Mouse (Mus musculus) common myeloid progenitor, adult 5-6 weeks (primary cell): Measurements from ENCODE around the gene Smim15. TPM values are rescaled to one million over a fixed set of nuclear protein-coding genes. Genes with fewer than 3 reads are reported as not detected.
A peak's percentile ranks its signal among the peaks of the same experiment; 100 is the strongest.

Experiments used
- ATAC-seq: replicated peaks from 2 replicates; pipeline ENCODE4 v1.8.0; 2016; ENCODE audit warnings: low read depth, mild to moderate bottlenecking, moderate TSS enrichment, inconsistent platforms; ENCODE audit not compliant: poor library complexity, severe bottlenecking
- total RNA-seq: library from RNA; stranded (forward); fragments of 200-1000, 187-1606 nt; gene quantifications from 2 replicates; pipeline ENCODE4 v1.2.3, GENCODE M21; 2017

Smim15 gene
- total RNA-seq, 1 experiment from 2014 or later, result 99.4 TPM

DNA sequence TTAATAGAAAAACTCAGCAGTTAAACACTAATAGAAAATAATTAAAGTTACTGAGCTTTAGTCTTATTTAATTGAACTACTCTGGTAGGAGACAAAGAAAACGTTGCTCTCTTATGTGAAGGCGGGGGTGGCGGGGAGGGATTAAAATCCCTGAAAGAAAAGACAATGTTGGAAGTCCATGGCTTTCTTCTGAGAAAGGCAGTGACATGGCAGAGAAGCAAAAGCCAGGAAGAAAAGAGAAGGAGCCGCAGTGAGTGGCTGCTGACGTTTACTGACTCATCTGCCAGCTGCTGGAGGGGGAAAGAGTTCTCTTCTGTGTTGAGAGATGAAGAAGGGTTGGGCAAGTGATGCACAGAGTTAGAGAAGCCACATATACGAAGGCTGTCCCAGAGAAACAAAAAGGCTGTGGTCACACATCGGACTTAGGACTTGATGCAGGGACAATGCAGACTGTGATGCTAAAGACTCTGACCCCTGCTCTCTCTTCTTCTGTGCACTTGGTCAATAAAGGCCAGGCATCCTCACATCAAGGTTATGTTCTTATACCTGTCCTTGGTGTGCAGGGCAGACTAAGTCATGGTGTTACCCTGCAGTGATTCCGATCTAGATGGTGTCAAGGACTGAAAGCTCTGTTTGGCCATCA lies 16.8 kb downstream of the Smim15 start:
- ATAC-seq, result no peak

DNA sequence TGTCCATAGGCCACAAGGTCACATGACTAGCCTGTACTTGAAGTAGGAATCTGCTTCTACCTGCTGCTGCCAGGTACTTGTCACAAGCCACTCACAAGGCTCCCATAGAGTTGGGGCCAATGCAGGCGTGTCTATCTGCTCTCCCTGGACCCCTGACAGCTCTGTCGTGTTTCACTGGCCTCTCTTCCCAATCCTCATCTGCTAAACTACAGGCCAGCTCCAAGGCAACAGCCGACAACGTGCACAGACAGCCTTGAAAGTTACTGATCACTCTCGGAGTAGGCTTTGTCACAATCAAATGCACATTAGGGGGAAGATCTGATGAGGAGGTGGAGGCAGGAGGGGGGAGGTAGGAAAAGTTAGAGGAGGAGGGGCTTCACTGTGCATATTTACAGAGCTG lies 18.7 kb downstream of the Smim15 start:
- ATAC-seq, result no peak

- no peak for ATAC-seq
Observed at GRCm38 (mm10) chr13:108063374-108064134, 19.3 kb downstream of the Smim15 start.

DNA sequence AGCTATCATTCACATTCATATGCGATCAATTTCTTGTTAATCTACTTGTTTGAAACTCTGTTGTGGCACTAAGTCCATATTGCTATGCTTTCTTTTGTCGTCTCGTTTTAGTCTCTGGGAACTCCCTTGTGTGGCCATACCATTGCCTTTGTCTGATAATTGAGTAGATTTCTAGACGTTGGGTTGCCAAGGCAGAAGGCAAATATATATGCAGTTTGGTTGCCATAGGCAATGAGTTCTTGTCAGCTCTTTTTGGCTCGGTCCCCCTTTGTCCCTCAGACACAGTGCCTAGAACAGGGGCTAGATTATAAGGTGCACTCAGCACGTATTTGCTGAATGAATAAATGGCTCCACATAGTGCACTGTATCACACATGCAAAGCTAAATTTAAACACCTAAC lies 20.1 kb downstream of the Smim15 start:
- no peak for ATAC-seq

- peak; percentile 60 for ATAC-seq
Observed at GRCm38 (mm10) chr13:108066021-108066420, 21.8 kb downstream of the Smim15 start.

GRCm38 (mm10) chr13:108069151-108069550 lies 24.9 kb downstream of the Smim15 start:
- no peak for ATAC-seq

DNA sequence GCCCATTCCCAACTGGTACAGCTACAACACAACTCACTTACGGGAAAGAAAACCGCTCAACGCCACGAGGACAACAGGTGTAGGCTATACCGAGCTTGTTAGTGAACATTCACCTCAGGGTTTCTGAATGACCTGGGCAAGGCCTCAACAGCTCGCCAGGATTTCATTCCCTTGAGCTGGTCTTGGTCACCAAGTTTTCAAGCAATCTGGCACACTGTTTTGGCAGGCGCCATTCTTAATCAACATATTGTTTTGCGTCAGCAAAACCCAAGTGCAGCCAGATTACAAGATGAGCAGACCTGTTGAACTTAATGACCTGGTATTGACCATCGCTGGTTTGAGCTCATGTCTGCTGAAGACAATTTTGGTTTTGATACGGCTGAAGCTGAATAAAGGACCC lies 25.9 kb downstream of the Smim15 start:
- ATAC-seq, result no peak

- peak; percentile 69 for ATAC-seq
Observed at GRCm38 (mm10) chr13:108077476-108077875, 33.2 kb downstream of the Smim15 start.

DNA sequence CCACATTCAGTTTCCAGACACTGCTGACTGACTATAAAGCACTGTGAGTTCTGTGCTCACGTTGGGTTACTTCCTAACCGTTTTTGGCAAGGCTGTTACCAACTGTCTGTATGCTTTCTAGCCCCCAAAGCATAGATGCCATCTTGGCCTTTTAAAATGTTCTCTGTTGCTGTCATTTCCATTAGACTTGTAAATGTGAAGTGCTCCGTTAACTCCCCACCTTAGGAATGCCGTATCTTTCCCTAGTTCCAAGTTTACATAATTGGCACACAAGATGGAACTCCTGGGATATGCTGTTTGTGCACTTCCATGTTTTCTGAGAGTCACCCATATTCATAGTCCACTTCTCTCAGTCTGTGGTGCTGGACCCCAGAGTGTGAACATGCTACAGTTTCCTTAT lies 33.7 kb downstream of the Smim15 start:
- no peak for ATAC-seq

- ATAC-seq, result no peak
Observed at GRCm38 (mm10) chr13:108084086-108084485, 39.8 kb downstream of the Smim15 start.

GRCm38 (mm10) chr13:108086036-108086435 lies 41.8 kb downstream of the Smim15 start:
- no peak for ATAC-seq

DNA sequence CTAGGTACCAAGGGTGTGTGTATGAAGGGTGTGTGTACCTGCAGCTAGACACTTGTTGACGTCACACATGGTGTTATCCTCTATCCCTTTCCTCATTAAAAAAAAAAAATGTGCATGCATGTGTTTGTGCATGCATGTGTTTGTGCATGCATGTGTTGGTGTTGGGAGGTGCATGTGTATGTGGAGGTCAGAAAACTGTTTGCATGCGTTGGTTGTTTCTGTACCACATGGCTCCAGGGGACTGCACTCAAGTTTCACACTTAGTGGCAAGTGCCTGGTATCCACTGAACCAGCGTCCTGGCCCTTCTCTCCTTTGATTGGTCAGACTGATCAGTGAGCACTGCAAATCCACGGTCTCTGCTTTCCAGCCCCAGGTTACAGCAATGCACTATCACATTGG lies 42.5 kb downstream of the Smim15 start:
- ATAC-seq, result no peak

DNA sequence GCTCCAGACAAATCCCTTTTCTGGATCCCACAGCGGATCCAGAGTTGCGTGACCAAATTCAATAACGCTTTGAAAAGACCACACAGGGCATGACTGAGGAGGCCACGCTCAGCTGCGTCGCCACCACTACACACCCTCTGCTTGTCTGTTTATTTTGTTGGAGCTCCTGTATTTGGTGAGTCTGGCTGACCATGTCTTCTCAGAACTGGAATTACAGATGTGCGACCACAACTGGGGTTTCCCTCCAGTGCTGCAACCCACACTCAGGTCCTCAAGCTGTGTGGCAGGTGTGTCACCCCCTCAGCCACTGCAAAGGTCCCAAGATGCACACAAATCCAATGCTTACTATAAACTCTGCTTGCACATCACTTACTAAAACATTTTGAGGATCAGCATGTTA lies 48.0 kb downstream of the Smim15 start:
- no peak for ATAC-seq

DNA sequence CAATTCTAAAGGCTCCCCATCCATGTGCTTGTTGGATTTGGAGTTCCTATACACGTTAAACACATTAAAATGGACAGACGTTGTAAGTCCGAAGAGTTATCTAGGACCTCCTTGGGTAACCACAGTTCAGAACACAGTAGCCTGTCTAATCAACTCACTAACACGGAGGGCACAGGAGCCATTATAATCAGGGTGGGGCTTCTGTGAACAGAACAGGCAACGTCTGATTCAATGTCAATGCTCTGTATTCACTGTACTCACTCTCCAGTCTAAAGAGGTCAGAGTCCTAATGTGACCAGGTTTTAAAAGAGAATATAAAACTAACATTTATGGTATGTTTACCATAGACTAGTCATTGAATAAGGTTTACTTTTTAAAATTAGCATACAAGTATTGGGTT lies 50.4 kb downstream of the Smim15 start:
- ATAC-seq, result no peak

DNA sequence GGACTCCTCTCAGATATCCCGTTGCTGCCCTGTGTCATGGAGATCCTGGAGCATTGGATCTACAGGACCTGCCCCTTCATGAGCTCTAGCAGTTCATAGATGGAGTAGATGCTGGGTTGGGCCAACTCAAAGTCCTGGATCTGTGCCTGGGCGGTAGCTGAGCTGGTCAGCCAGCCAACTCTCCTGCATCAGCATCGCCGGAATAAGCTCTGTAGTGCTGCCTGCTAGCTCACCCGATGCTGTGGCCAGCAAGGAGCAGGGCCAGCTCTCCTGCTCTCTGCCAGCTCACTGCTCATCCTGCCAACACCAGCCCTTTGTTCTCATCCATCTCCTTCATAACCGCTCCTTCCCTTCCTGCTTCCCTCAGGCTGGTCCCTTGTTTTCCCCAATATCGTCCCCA lies 51.4 kb downstream of the Smim15 start:
- no peak for ATAC-seq

GRCm38 (mm10) chr13:108096446-108096845 lies 52.2 kb downstream of the Smim15 start:
- no peak for ATAC-seq

Other genes starting within 250 kb of the Smim15 start
- 56.9 and 98.3 TPM in 2 replicates for gene Ndufaf2, start 114.2 kb downstream of the Smim15 start, total RNA-seq
- gene Ercc8, start 114.3 kb downstream of the Smim15 start, total RNA-seq, result 13.0 and 19.3 TPM in 2 replicates
- 0.05 and 3.7 TPM in 2 replicates for gene Elovl7, start 170.0 kb downstream of the Smim15 start, total RNA-seq